Mouse (Mus musculus): ENCODE data around the gene Dock4. TPM values are rescaled to one million over a fixed set of nuclear protein-coding genes. Genes with fewer than 3 reads are reported as not detected.
"Not testable (repeated sequence)": the region's sequence is repeated elsewhere in the genome, so short reads cannot be mapped to it uniquely, and the experiment has no call there.

The Dock4 gene
- polyA plus RNA-seq, 1 experiment from 2014 or later, result 34.6 TPM

GRCm38 (mm10) chr12:40839817-40840216 is 394.1 kb downstream of the Dock4 start:
- H3K4me1 ChIP-seq, result peaks cover 20% of the 10 kb centered on the region
- no peaks in the 10 kb centered on the region for H3K9me3 ChIP-seq (replicated peaks)
- H3K27ac ChIP-seq (replicated peaks), result no peak overlapping the region
- H3K27me3 ChIP-seq (replicated peaks), result no peaks in the 10 kb centered on the region
- no peak for ATAC-seq (ENCODE audit: low FRiP score)
- 70% methylated on average over 4 of the region's 4 CpGs for WGBS
- no peak overlapping the region for H3K4me3 ChIP-seq (replicated peaks)
- H3K9ac ChIP-seq (replicated peaks), result no peak overlapping the region
- H3K4me2 ChIP-seq, result no peak overlapping the region
- H3K36me3 ChIP-seq, result peaks cover 11% of the 10 kb centered on the region; the same call in 1 of the 2 replicates

- Histone ChIP-seq H3K9ac (replicated peaks) (no peak overlapping the region), H3K4me2 (no peak overlapping the region), H3K27ac (replicated peaks) (no peak overlapping the region), H3K4me1 (peaks cover 16% of the 10 kb centered on the region; the same call in 1 of the 2 replicates), H3K27me3 (replicated peaks) (no peaks in the 10 kb centered on the region), H3K36me3 (peaks cover 7% of the 10 kb centered on the region; the same call in 1 of the 2 replicates), H3K4me3 (replicated peaks) (no peak overlapping the region), H3K9me3 (replicated peaks) (no peaks in the 10 kb centered on the region)
- WGBS, result 81% methylated on average over 10 of the region's 10 CpGs
- ATAC-seq (ENCODE audit: low FRiP score), result no peak
These were observed 396.7 kb downstream of the Dock4 start for GRCm38 (mm10) chr12:40842251-40842988.

GRCm38 (mm10) chr12:40842991-40843390 is 397.2 kb downstream of the Dock4 start:
- 82% methylated on average over 5 of the region's 5 CpGs for WGBS
- H3K36me3 ChIP-seq, result peaks cover 7% of the 10 kb centered on the region; the same call in 1 of the 2 replicates
- no peak overlapping the region for H3K9ac ChIP-seq (replicated peaks)
- H3K4me3 ChIP-seq (replicated peaks), result no peak overlapping the region
- no peak overlapping the region for H3K4me2 ChIP-seq
- H3K27me3 ChIP-seq (replicated peaks), result no peaks in the 10 kb centered on the region
- H3K9me3 ChIP-seq (replicated peaks), result no peaks in the 10 kb centered on the region
- no peak overlapping the region for H3K27ac ChIP-seq (replicated peaks)
- ATAC-seq (ENCODE audit: low FRiP score), result no peak
- H3K4me1 ChIP-seq, result peaks cover 12% of the 10 kb centered on the region; the same call in 1 of the 2 replicates

GRCm38 (mm10) chr12:40843474-40844080 is 397.8 kb downstream of the Dock4 start:
- H3K4me1 ChIP-seq, result peaks cover 6% of the 10 kb centered on the region; the same call in 1 of the 2 replicates
- H3K9me3 ChIP-seq (replicated peaks), result no peaks in the 10 kb centered on the region
- no peak overlapping the region for H3K4me3 ChIP-seq (replicated peaks)
- no peak for ATAC-seq (ENCODE audit: low FRiP score)
- no peak overlapping the region for H3K9ac ChIP-seq (replicated peaks)
- H3K27ac ChIP-seq (replicated peaks), result no peak overlapping the region
- H3K27me3 ChIP-seq (replicated peaks), result no peaks in the 10 kb centered on the region
- WGBS, result 75% methylated on average over 3 of the region's 3 CpGs
- no peak overlapping the region for H3K4me2 ChIP-seq
- peaks cover 7% of the 10 kb centered on the region; the same call in 1 of the 2 replicates for H3K36me3 ChIP-seq

- H3K4me2 ChIP-seq, result no peak overlapping the region
- no peak; the same call in 1 of the 2 replicates for ATAC-seq (ENCODE audit: low FRiP score)
- no peak overlapping the region for H3K9ac ChIP-seq (replicated peaks)
- no peak overlapping the region for H3K4me3 ChIP-seq (replicated peaks)
- no peak overlapping the region for H3K27ac ChIP-seq (replicated peaks)
- H3K9me3 ChIP-seq (replicated peaks), result no peaks in the 10 kb centered on the region
- H3K36me3 ChIP-seq, result peaks cover 7% of the 10 kb centered on the region; the same call in 1 of the 2 replicates
- H3K4me1 ChIP-seq, result no peaks in the 10 kb centered on the region
- 92% methylated on average over 22 of the region's 22 CpGs for WGBS
- no peaks in the 10 kb centered on the region for H3K27me3 ChIP-seq (replicated peaks)
These were observed 398.6 kb downstream of the Dock4 start for GRCm38 (mm10) chr12:40844324-40844723.

- no peak overlapping the region for H3K9ac ChIP-seq (replicated peaks)
- H3K9me3 ChIP-seq (replicated peaks), result no peaks in the 10 kb centered on the region
- 91% methylated on average over 7 of the region's 7 CpGs for WGBS
- H3K4me3 ChIP-seq (replicated peaks), result no peak overlapping the region
- ATAC-seq (ENCODE audit: low FRiP score), result no peak
- no peak overlapping the region for H3K4me2 ChIP-seq
- H3K36me3 ChIP-seq, result no peaks in the 10 kb centered on the region
- no peaks in the 10 kb centered on the region for H3K4me1 ChIP-seq
- H3K27ac ChIP-seq (replicated peaks), result no peak overlapping the region
- no peaks in the 10 kb centered on the region for H3K27me3 ChIP-seq (replicated peaks)
These were observed 409.1 kb downstream of the Dock4 start for GRCm38 (mm10) chr12:40854705-40855367.

GRCm38 (mm10) chr12:40857466-40857865 is 411.7 kb downstream of the Dock4 start:
- ATAC-seq (ENCODE audit: low FRiP score), result no peak
- H3K9me3 ChIP-seq (replicated peaks), result no peaks in the 10 kb centered on the region
- no peak overlapping the region for H3K4me3 ChIP-seq (replicated peaks)
- 97% methylated on average over 6 of the region's 7 CpGs for WGBS
- H3K4me2 ChIP-seq, result no peak overlapping the region
- H3K27ac ChIP-seq (replicated peaks), result no peak overlapping the region
- H3K36me3 ChIP-seq, result no peaks in the 10 kb centered on the region
- H3K9ac ChIP-seq (replicated peaks), result no peak overlapping the region
- no peaks in the 10 kb centered on the region for H3K4me1 ChIP-seq
- H3K27me3 ChIP-seq (replicated peaks), result no peaks in the 10 kb centered on the region

GRCm38 (mm10) chr12:40858763-40859162 is 413.0 kb downstream of the Dock4 start:
- H3K27ac ChIP-seq (replicated peaks); H3K4me2 ChIP-seq; H3K27me3 ChIP-seq (replicated peaks); H3K36me3 ChIP-seq; H3K9me3 ChIP-seq (replicated peaks); H3K4me3 ChIP-seq (replicated peaks); ATAC-seq (ENCODE audit: low FRiP score); H3K9ac ChIP-seq (replicated peaks); H3K4me1 ChIP-seq: not testable (repeated sequence)
- whole genome bisulfite sequencing, result 85% methylated on average over 7 of the region's 7 CpGs

- no peak overlapping the region for H3K27ac ChIP-seq (replicated peaks)
- no peak overlapping the region for H3K4me3 ChIP-seq (replicated peaks)
- WGBS, result 94% methylated on average over 5 of the region's 5 CpGs
- no peak for ATAC-seq (ENCODE audit: low FRiP score)
- H3K4me1 ChIP-seq, result no peaks in the 10 kb centered on the region
- 0 out of 2 replicates have a peak, but pooled peaks cover 4% of the 10 kb centered on the region for H3K9me3 ChIP-seq (replicated peaks)
- no peaks in the 10 kb centered on the region for H3K27me3 ChIP-seq (replicated peaks)
- no peaks in the 10 kb centered on the region for H3K36me3 ChIP-seq
- H3K9ac ChIP-seq (replicated peaks), result no peak overlapping the region
- H3K4me2 ChIP-seq, result no peak overlapping the region
These were observed 424.6 kb downstream of the Dock4 start for GRCm38 (mm10) chr12:40870387-40870786.

GRCm38 (mm10) chr12:40872716-40873115 is 427.0 kb downstream of the Dock4 start:
- H3K36me3 ChIP-seq, result no peaks in the 10 kb centered on the region
- H3K4me2 ChIP-seq, result no peak overlapping the region
- no peak for ATAC-seq (ENCODE audit: low FRiP score)
- H3K27ac ChIP-seq (replicated peaks), result no peak overlapping the region
- whole genome bisulfite sequencing, result 97% methylated on average over 3 of the region's 3 CpGs
- no peak overlapping the region for H3K9ac ChIP-seq (replicated peaks)
- no peaks in the 10 kb centered on the region for H3K27me3 ChIP-seq (replicated peaks)
- 0 out of 2 replicates have a peak, but pooled peaks cover 4% of the 10 kb centered on the region for H3K9me3 ChIP-seq (replicated peaks)
- no peak overlapping the region for H3K4me3 ChIP-seq (replicated peaks)
- no peaks in the 10 kb centered on the region for H3K4me1 ChIP-seq

- H3K9me3 ChIP-seq (replicated peaks); H3K27ac ChIP-seq (replicated peaks); H3K4me2 ChIP-seq; H3K4me3 ChIP-seq (replicated peaks); H3K4me1 ChIP-seq; H3K36me3 ChIP-seq; H3K9ac ChIP-seq (replicated peaks); ATAC-seq (ENCODE audit: low FRiP score); H3K27me3 ChIP-seq (replicated peaks): not testable (repeated sequence)
- 85% methylated on average over 7 of the region's 7 CpGs for WGBS
These were observed 427.5 kb downstream of the Dock4 start for GRCm38 (mm10) chr12:40873267-40873666.
